Mouse (Mus musculus) neural tube, embryonic 15.5 days (tissue): ENCODE measurements around the gene Cdyl2. TPM values are rescaled to one million over a fixed set of nuclear protein-coding genes. Genes with fewer than 3 reads are reported as not detected.
A peak's percentile ranks its signal among the peaks of the same experiment; 100 is the strongest.

Experiments
- ATAC-seq: fragments of 200-750 bp; cut with Nextera tagmentation; 2 replicates; pipeline ENCODE4 v1.8.0; 2017; ENCODE audit warnings: mild to moderate bottlenecking, moderate TSS enrichment, moderate library complexity; ENCODE audit not compliant: low FRiP score
- H3K27ac ChIP-seq: fragments of 300-500 bp; sonication (generic); replicated peaks from 2 replicates; pipeline ENCODE4 v1.5.1; 2015; ENCODE audit warnings: mild to moderate bottlenecking, inconsistent platforms
- H3K27me3 ChIP-seq: fragments of 300-500 bp; sonication (generic); replicated peaks from 2 replicates; pipeline ENCODE4 v1.6.1; 2015; ENCODE audit warnings: inconsistent platforms
- H3K36me3 ChIP-seq: fragments of 300-500 bp; sonication (generic); 2 replicates; pipeline ENCODE4 v1.6.1; 2015; ENCODE audit warnings: inconsistent platforms
- H3K4me1 ChIP-seq: fragments of 300-500 bp; sonication (generic); 2 replicates; pipeline ENCODE4 v1.6.1; 2015; ENCODE audit warnings: inconsistent platforms
- H3K4me2 ChIP-seq: fragments of 300-500 bp; sonication (generic); 2 replicates; pipeline ENCODE4 v1.6.1; 2015; ENCODE audit warnings: inconsistent platforms, mild to moderate bottlenecking, moderate library complexity
- H3K4me3 ChIP-seq: fragments of 300-500 bp; sonication (generic); replicated peaks from 2 replicates; pipeline ENCODE4 v1.5.1; 2015; ENCODE audit warnings: mild to moderate bottlenecking, inconsistent platforms
- H3K9ac ChIP-seq: fragments of 300-500 bp; sonication (generic); replicated peaks from 2 replicates; pipeline ENCODE4 v1.6.1; 2015; ENCODE audit warnings: mild to moderate bottlenecking, inconsistent platforms
- H3K9me3 ChIP-seq: fragments of 300-500 bp; sonication (generic); replicated peaks from 2 replicates; pipeline ENCODE4 v1.6.1; 2016; ENCODE audit warnings: inconsistent platforms
- WGBS: fragments of 180-500 bp; shearing (Covaris S2); methylation state at CpG from one replicate; pipeline ENCODE4 v1.1.7; 2015; ENCODE audit warnings: mixed read lengths; 5-methylcytosine and 5-hydroxymethylcytosine counted together
- polyA plus RNA-seq: library from polyadenylated mRNA; unstranded; fragments of >200 nt; fragmentation: Nextera tagmentation; extraction: Ambion mirVana; gene quantifications from 2 replicates; pipeline ENCODE4 v1.2.1, GENCODE M21; 2015

Cdyl2 gene
- polyA plus RNA-seq, 1 experiment from 2014 or later: 10.6 TPM

GRCm38 (mm10) chr8:116636396-116636795 lies 96.4 kb downstream of the Cdyl2 start:
- ATAC-seq: no peak
- H3K4me3 ChIP-seq: no peak overlapping the region
- no peaks in the 10 kb centered on the region for H3K36me3 ChIP-seq
- 89% methylated on average over 10 of the region's 10 CpGs for WGBS
- H3K9ac ChIP-seq: no peak overlapping the region
- H3K9me3 ChIP-seq: no peaks in the 10 kb centered on the region
- H3K4me1 ChIP-seq: peaks cover 14% of the 10 kb centered on the region
- no peak overlapping the region for H3K27ac ChIP-seq
- no peak overlapping the region for H3K4me2 ChIP-seq
- no peaks in the 10 kb centered on the region for H3K27me3 ChIP-seq

- WGBS: 92% methylated on average over 8 of the region's 8 CpGs
- H3K9me3 ChIP-seq: no peaks in the 10 kb centered on the region
These were observed 96.8 kb downstream of the Cdyl2 start for GRCm38 (mm10) chr8:116635972-116636371.

GRCm38 (mm10) chr8:116635261-116635660 lies 97.5 kb downstream of the Cdyl2 start:
- WGBS: 89% methylated on average over 13 of the region's 13 CpGs
- no peaks in the 10 kb centered on the region for H3K27me3 ChIP-seq

More at GRCm38 (mm10) chr8:116635972-116636371, 96.8 kb downstream of the Cdyl2 start:
- H3K9ac ChIP-seq: no peak overlapping the region
- H3K4me2 ChIP-seq: no peak overlapping the region
- H3K27ac ChIP-seq: no peak overlapping the region
- no peak for ATAC-seq
- H3K4me1 ChIP-seq: peaks cover 14% of the 10 kb centered on the region
- no peaks in the 10 kb centered on the region for H3K27me3 ChIP-seq
- no peaks in the 10 kb centered on the region for H3K36me3 ChIP-seq
- no peak overlapping the region for H3K4me3 ChIP-seq

GRCm38 (mm10) chr8:116634436-116634835 lies 98.4 kb downstream of the Cdyl2 start:
- Histone ChIP-seq H3K9me3 (no peaks in the 10 kb centered on the region), H3K36me3 (no peaks in the 10 kb centered on the region), H3K4me1 (peaks cover 14% of the 10 kb centered on the region), H3K27ac (no peak overlapping the region), H3K9ac (no peak overlapping the region), H3K4me2 (no peak overlapping the region), H3K4me3 (no peak overlapping the region), H3K27me3 (no peaks in the 10 kb centered on the region)
- ATAC-seq: no peak
- WGBS: 87% methylated on average over 4 of the region's 4 CpGs

More at GRCm38 (mm10) chr8:116635261-116635660, 97.5 kb downstream of the Cdyl2 start:
- Histone ChIP-seq H3K4me2 (no peak overlapping the region), H3K27ac (no peak overlapping the region), H3K9me3 (no peaks in the 10 kb centered on the region), H3K4me1 (peaks cover 14% of the 10 kb centered on the region), H3K9ac (no peak overlapping the region), H3K4me3 (no peak overlapping the region), H3K36me3 (no peaks in the 10 kb centered on the region)
- ATAC-seq: no peak

- H3K27ac ChIP-seq: no peak overlapping the region
- no peak overlapping the region for H3K4me3 ChIP-seq
- WGBS: 78% methylated on average over 10 of the region's 10 CpGs
- no peak for ATAC-seq
- H3K9ac ChIP-seq: no peak overlapping the region
- no peak overlapping the region for H3K4me2 ChIP-seq
- peaks cover 8% of the 10 kb centered on the region for H3K4me1 ChIP-seq
- H3K36me3 ChIP-seq: no peaks in the 10 kb centered on the region
- no peaks in the 10 kb centered on the region for H3K27me3 ChIP-seq
- no peaks in the 10 kb centered on the region for H3K9me3 ChIP-seq
These were observed 99.2 kb downstream of the Cdyl2 start for GRCm38 (mm10) chr8:116633470-116634150.

GRCm38 (mm10) chr8:116630066-116630465 lies 102.7 kb downstream of the Cdyl2 start:
- Histone ChIP-seq H3K36me3 (no peaks in the 10 kb centered on the region), H3K4me3 (no peak overlapping the region), H3K27me3 (no peaks in the 10 kb centered on the region), H3K4me2 (no peak overlapping the region), H3K9me3 (no peaks in the 10 kb centered on the region), H3K4me1 (no peaks in the 10 kb centered on the region), H3K9ac (no peak overlapping the region), H3K27ac (no peak overlapping the region)
- ATAC-seq: no peak
- WGBS: 39% methylated on average over 11 of the region's 11 CpGs

GRCm38 (mm10) chr8:116628975-116629374 lies 103.8 kb downstream of the Cdyl2 start:
- Histone ChIP-seq H3K27ac (no peak overlapping the region), H3K36me3 (peaks cover under 1% of the 10 kb centered on the region; the same call in 1 of the 2 replicates), H3K27me3 (no peaks in the 10 kb centered on the region), H3K4me2 (no peak overlapping the region), H3K4me1 (no peaks in the 10 kb centered on the region), H3K9ac (no peak overlapping the region), H3K9me3 (no peaks in the 10 kb centered on the region), H3K4me3 (no peak overlapping the region)
- ATAC-seq: no peak
- WGBS: 80% methylated on average over 7 of the region's 7 CpGs

- Histone ChIP-seq H3K4me1 (no peaks in the 10 kb centered on the region), H3K27ac (no peak overlapping the region), H3K36me3 (peaks cover 7% of the 10 kb centered on the region), H3K9ac (no peak overlapping the region), H3K4me3 (no peak overlapping the region), H3K9me3 (no peaks in the 10 kb centered on the region), H3K27me3 (no peaks in the 10 kb centered on the region), H3K4me2 (no peak overlapping the region)
- no peak for ATAC-seq
- WGBS: 95% methylated on average over 2 of the region's 2 CpGs
These were observed 104.8 kb downstream of the Cdyl2 start for GRCm38 (mm10) chr8:116627854-116628479.

- no peak overlapping the region for H3K27ac ChIP-seq
- no peak overlapping the region for H3K4me3 ChIP-seq
- H3K27me3 ChIP-seq: no peaks in the 10 kb centered on the region
- peaks cover 27% of the 10 kb centered on the region for H3K4me1 ChIP-seq
- no peak overlapping the region for H3K9ac ChIP-seq
- H3K9me3 ChIP-seq: no peaks in the 10 kb centered on the region
- ATAC-seq: no peak
- no peak overlapping the region for H3K4me2 ChIP-seq
- H3K36me3 ChIP-seq: peaks cover 7% of the 10 kb centered on the region
- WGBS: 97% methylated on average over 11 of the region's 11 CpGs
These were observed 109.2 kb downstream of the Cdyl2 start for GRCm38 (mm10) chr8:116623591-116623990.

- Histone ChIP-seq H3K9ac (no peak overlapping the region), H3K27ac (no peak overlapping the region), H3K27me3 (no peaks in the 10 kb centered on the region), H3K36me3 (peaks cover 7% of the 10 kb centered on the region), H3K4me3 (no peak overlapping the region), H3K4me2 (no peak overlapping the region), H3K9me3 (no peaks in the 10 kb centered on the region), H3K4me1 (peaks cover 27% of the 10 kb centered on the region)
- 88% methylated on average over 9 of the region's 9 CpGs for WGBS
- no peak for ATAC-seq
These were observed 110.5 kb downstream of the Cdyl2 start for GRCm38 (mm10) chr8:116622326-116622725.

- WGBS: 49% methylated on average over 21 of the region's 21 CpGs
- no peaks in the 10 kb centered on the region for H3K27me3 ChIP-seq
- no peak overlapping the region for H3K4me3 ChIP-seq
- peaks cover 27% of the 10 kb centered on the region for H3K4me1 ChIP-seq
- no peak overlapping the region for H3K27ac ChIP-seq
- peak; percentile 47 for ATAC-seq
- H3K36me3 ChIP-seq: peaks cover 7% of the 10 kb centered on the region
- no peak overlapping the region for H3K4me2 ChIP-seq
- H3K9me3 ChIP-seq: no peaks in the 10 kb centered on the region
- no peak overlapping the region for H3K9ac ChIP-seq
These were observed 111.4 kb downstream of the Cdyl2 start for GRCm38 (mm10) chr8:116621158-116621961.
